Comparison of ENCODE assay signal across 18 mouse cellular contexts in genomic region chr2:24562547-24563290, GRCm38 (mm10).
A peak's percentile ranks its signal among the peaks of the same experiment; 100 is the strongest.
DNase-seq lines count a peak whose midpoint lies in the region; ATAC-seq and TF ChIP-seq lines count a peak whose summit lies in the region.
"Had no signal": no experiment of that assay in that cellular context is flagged by ENCODE, and none has a peak within 500 bp of the region (broad histone marks: within the 10 kb centered on the region; RNA-seq: fewer than 3 reads in every experiment).

No protein-coding gene starts in this region.

- no peak for TF ChIP-seq CTCF in stomach, postnatal 0 days (IDR thresholded peaks at IDR 0.05; ENCODE audit: low read depth)

- H3K27me3 ChIP-seq in limb, embryonic 11.5 days (ENCODE audit: control insufficient read depth, insufficient read depth, low read length): no peaks in the 10 kb centered on the region
- no peaks in the 10 kb centered on the region for H3K27me3 ChIP-seq in limb, embryonic 10.5 days (ENCODE audit: low read depth, poor library complexity, severe bottlenecking)
- no peaks in the 10 kb centered on the region for H3K27me3 ChIP-seq in stomach, postnatal 0 days (ENCODE audit: control insufficient read depth, insufficient read depth, low read length)
- H3K27me3 ChIP-seq in hindbrain, embryonic 13.5 days: 0 out of 2 replicates have a peak, but pooled peaks cover 2% of the 10 kb centered on the region
- H3K27me3 ChIP-seq in liver, embryonic 11.5 days (replicated peaks; ENCODE audit: control insufficient read depth, insufficient read depth, low read length): no peaks in the 10 kb centered on the region; the same call in 1 of the 2 replicates
- H3K27me3 ChIP-seq: forebrain, embryonic 13.5 days; heart, embryonic 15.5 days; liver, embryonic 12.5 days; lung, embryonic 15.5 days had no signal

- no peak overlapping the region for H3K27ac ChIP-seq in limb, embryonic 11.5 days (replicated peaks; ENCODE audit: low read depth, low read length)
- H3K27ac ChIP-seq in limb, embryonic 10.5 days: no peak overlapping the region
- no peak overlapping the region for H3K27ac ChIP-seq in stomach, postnatal 0 days (replicated peaks)
- H3K27ac ChIP-seq in hindbrain, embryonic 13.5 days: no peak overlapping the region
- H3K27ac ChIP-seq in liver, embryonic 11.5 days (ENCODE audit: low read depth, low read length): no peak overlapping the region
- H3K27ac ChIP-seq: forebrain, embryonic 13.5 days; heart, adult 2 months; heart, embryonic 15.5 days; liver, embryonic 12.5 days; lung, embryonic 15.5 days; midbrain, embryonic 13.5 days had no signal

- H3K9ac ChIP-seq in limb, embryonic 11.5 days (ENCODE audit: low read length): no peak overlapping the region
- H3K9ac ChIP-seq in stomach, postnatal 0 days (ENCODE audit: low read length): no peak overlapping the region
- H3K9ac ChIP-seq in hindbrain, embryonic 13.5 days: no peak overlapping the region
- H3K9ac ChIP-seq in liver, embryonic 11.5 days (ENCODE audit: low read depth, low read length): no peak overlapping the region
- H3K9ac ChIP-seq: forebrain, embryonic 13.5 days; heart, embryonic 15.5 days; liver, embryonic 12.5 days; lung, embryonic 15.5 days; midbrain, embryonic 13.5 days had no signal

- no peak for TF ChIP-seq EP300 in stomach, postnatal 0 days (optimal IDR thresholded peaks at IDR 0.05)

- WGBS in limb, embryonic 11.5 days: 71% methylated on average over 7 of the region's 7 CpGs
- WGBS in limb, embryonic 10.5 days: 77% methylated on average over 7 of the region's 7 CpGs
- WGBS in stomach, postnatal 0 days: 51% methylated on average over 7 of the region's 7 CpGs
- 82% methylated on average over 7 of the region's 7 CpGs for WGBS in hindbrain, embryonic 13.5 days
- 68% methylated on average over 7 of the region's 7 CpGs for whole genome bisulfite sequencing in liver, embryonic 11.5 days

- DNase-seq in limb, embryonic 11.5 days (ENCODE audit: low spot score): peak; percentile 17
- DNase-seq in limb, embryonic 10.5 days (ENCODE audit: low spot score): no peak
- peak; percentile 84 for DNase-seq in NIH3T3 (ENCODE audit: low read depth)
- DNase-seq in adrenal gland, postnatal 25 days: peak; percentile 16
- peak; percentile 27 for DNase-seq in stomach, postnatal 0 days (ENCODE audit: low spot score)
- DNase-seq in liver, embryonic 11.5 days (ENCODE audit: low spot score): no peak
- DNase-seq: cerebellum, adult 2 months; gastrocnemius, postnatal 14 days; heart, adult 2 months; kidney, adult 9 months; retina, postnatal 1 day had no signal

- no peak for ATAC-seq in limb, embryonic 11.5 days (ENCODE audit: insufficient number of reproducible peaks, low FRiP score, low TSS enrichment, low read depth)
- peak; percentile 86 for ATAC-seq in stomach, postnatal 0 days (ENCODE audit: low FRiP score, low TSS enrichment)
- ATAC-seq in activated CD4-positive, CD25-positive, alpha-beta regulatory T cell, adult 4 months: no peak
- ATAC-seq in hindbrain, embryonic 13.5 days (ENCODE audit: low FRiP score): no peak
- no peak for ATAC-seq in liver, embryonic 11.5 days (replicated peaks; ENCODE audit: low FRiP score)
- ATAC-seq: forebrain, embryonic 13.5 days; liver, embryonic 12.5 days; midbrain, embryonic 13.5 days had no signal

- no peak overlapping the region for H3K4me2 ChIP-seq in limb, embryonic 11.5 days (ENCODE audit: low read depth, severe bottlenecking)
- H3K4me2 ChIP-seq in stomach, postnatal 0 days (replicated peaks; ENCODE audit: low read depth): no peak overlapping the region
- H3K4me2 ChIP-seq in hindbrain, embryonic 13.5 days: no peak overlapping the region
- no peak overlapping the region for H3K4me2 ChIP-seq in liver, embryonic 11.5 days
- H3K4me2 ChIP-seq: forebrain, embryonic 13.5 days; heart, embryonic 15.5 days; liver, embryonic 12.5 days; lung, embryonic 15.5 days; midbrain, embryonic 13.5 days had no signal

- H3K4me1 ChIP-seq in limb, embryonic 11.5 days (ENCODE audit: control insufficient read depth, insufficient read depth, low read length): no peaks in the 10 kb centered on the region
- H3K4me1 ChIP-seq in limb, embryonic 10.5 days: no peaks in the 10 kb centered on the region
- H3K4me1 ChIP-seq in stomach, postnatal 0 days (replicated peaks; ENCODE audit: control insufficient read depth, insufficient read depth): 0 out of 2 replicates have a peak, but pooled peaks cover 2% of the 10 kb centered on the region
- no peaks in the 10 kb centered on the region; the same call in 1 of the 2 replicates for H3K4me1 ChIP-seq in hindbrain, embryonic 13.5 days (replicated peaks)
- no peaks in the 10 kb centered on the region for H3K4me1 ChIP-seq in liver, embryonic 11.5 days (replicated peaks; ENCODE audit: control insufficient read depth, insufficient read depth, low read length)
- H3K4me1 ChIP-seq: forebrain, embryonic 13.5 days; heart, embryonic 15.5 days; liver, embryonic 12.5 days; lung, embryonic 15.5 days; midbrain, embryonic 13.5 days had no signal

- H3K4me3 ChIP-seq in limb, embryonic 11.5 days (ENCODE audit: low read depth, low read length): no peak overlapping the region
- no peak overlapping the region for H3K4me3 ChIP-seq in limb, embryonic 10.5 days
- H3K4me3 ChIP-seq in stomach, postnatal 0 days (ENCODE audit: low read depth, low read length): no peak overlapping the region
- H3K4me3 ChIP-seq in hindbrain, embryonic 13.5 days: no peak overlapping the region
- no peak overlapping the region for H3K4me3 ChIP-seq in liver, embryonic 11.5 days (ENCODE audit: low read depth, low read length)
- H3K4me3 ChIP-seq: forebrain, embryonic 13.5 days; heart, adult 2 months; heart, embryonic 15.5 days; liver, embryonic 12.5 days; lung, embryonic 15.5 days; midbrain, embryonic 13.5 days had no signal

- no peaks in the 10 kb centered on the region for H3K9me3 ChIP-seq in limb, embryonic 11.5 days (ENCODE audit: control insufficient read depth, low read length)
- no peaks in the 10 kb centered on the region for H3K9me3 ChIP-seq in limb, embryonic 10.5 days (replicated peaks)
- H3K9me3 ChIP-seq in stomach, postnatal 0 days (ENCODE audit: control insufficient read depth, low read length): no peaks in the 10 kb centered on the region
- H3K9me3 ChIP-seq in hindbrain, embryonic 13.5 days: no peaks in the 10 kb centered on the region
- H3K9me3 ChIP-seq in liver, embryonic 11.5 days (ENCODE audit: control insufficient read depth, low read length): no peaks in the 10 kb centered on the region
- H3K9me3 ChIP-seq: forebrain, embryonic 13.5 days; heart, embryonic 15.5 days; liver, embryonic 12.5 days; lung, embryonic 15.5 days; midbrain, embryonic 13.5 days had no signal

- H3K36me3 ChIP-seq in limb, embryonic 11.5 days (ENCODE audit: control insufficient read depth, insufficient read depth, low read length): no peaks in the 10 kb centered on the region
- H3K36me3 ChIP-seq in limb, embryonic 10.5 days: no peaks in the 10 kb centered on the region
- no peaks in the 10 kb centered on the region for H3K36me3 ChIP-seq in stomach, postnatal 0 days (ENCODE audit: control insufficient read depth, insufficient read depth, low read length)
- H3K36me3 ChIP-seq in hindbrain, embryonic 13.5 days: no peaks in the 10 kb centered on the region
- H3K36me3 ChIP-seq in liver, embryonic 11.5 days (ENCODE audit: control insufficient read depth, insufficient read depth, low read length): no peaks in the 10 kb centered on the region
- H3K36me3 ChIP-seq: heart, embryonic 15.5 days; liver, embryonic 12.5 days; lung, embryonic 15.5 days; midbrain, embryonic 13.5 days had no signal

Comparison
In these comparisons a context has a peak if more than half of its experiments do, and no peak if none do; other contexts are left out.
1. DNase-seq: peak in limb, embryonic 11.5 days (single experiment), NIH3T3 (single experiment), adrenal gland, postnatal 25 days (single experiment) and stomach, postnatal 0 days (single experiment); none in limb, embryonic 10.5 days (single experiment) and liver, embryonic 11.5 days (single experiment).